Mouse (Mus musculus): ENCODE measurements around the gene Scin.

DNA sequence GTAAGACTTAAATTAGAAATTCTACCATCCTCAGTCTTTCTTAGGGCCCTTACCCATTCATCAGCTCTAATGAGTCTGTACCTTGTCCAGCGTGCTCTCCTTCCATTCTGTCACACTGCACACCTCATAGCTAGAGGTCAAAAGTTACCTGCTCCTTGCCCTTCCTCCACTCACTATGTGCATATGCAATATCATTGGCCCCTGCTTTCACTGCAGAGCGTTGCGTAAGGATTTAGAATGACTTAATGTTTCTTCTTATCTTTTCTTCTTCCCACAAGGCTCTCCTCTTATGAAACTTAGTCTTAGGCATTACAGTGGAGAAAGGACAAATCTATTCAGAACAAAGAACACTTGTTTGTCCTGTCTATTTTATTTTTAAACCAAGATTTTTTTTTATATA, 20.0 kb downstream of the Scin start:
- TF ChIP-seq CTCF (IDR thresholded peaks at IDR 0.05; ENCODE audit: borderline replicate concordance, insufficient read depth, low read depth, low read length), result no peak
- no peak for TF ChIP-seq POLR2A (IDR thresholded peaks at IDR 0.05; ENCODE audit: borderline replicate concordance, insufficient read depth, low read length)

Data from cerebellum, adult 2 months (tissue).